Mouse (Mus musculus) neutrophil, adult 5-6 weeks (primary cell): ENCODE results near the gene Cfap52. TPM values are rescaled to one million over a fixed set of nuclear protein-coding genes. Genes with fewer than 3 reads are reported as not detected.

Source experiments
- total RNA-seq: library from RNA; stranded (forward); fragments of 200-1000 nt; gene quantifications from 2 replicates; pipeline ENCODE4 v1.2.3, GENCODE M21; 2017

Gene Cfap52
- total RNA-seq, 1 experiment from 2014 or later = not detected

Other genes with a start within 250 kb of the Cfap52 start
- gene Glp2r, start 194.5 kb downstream of the Cfap52 start, total RNA-seq = not detected in 2 replicates
- not detected in 2 replicates for gene Gsg1l2, start 191.0 kb downstream of the Cfap52 start, total RNA-seq
- not detected in 2 replicates for gene Dhrs7c, start 167.5 kb downstream of the Cfap52 start, total RNA-seq
- not detected in 2 replicates for gene Usp43, start 43.5 kb downstream of the Cfap52 start, total RNA-seq
- 35.2 and 43.9 TPM in 2 replicates for gene Stx8, start 542 bp upstream of the Cfap52 start, total RNA-seq